Mouse (Mus musculus): Measurements from ENCODE around the gene Zranb3. TPM values are rescaled to one million over a fixed set of nuclear protein-coding genes. Genes with fewer than 3 reads are reported as not detected.

Gene Zranb3
- 2.3 and 2.4 TPM in 2 replicates for polyA plus RNA-seq (2012; rRNA removed)

GRCm38 (mm10) chr1:128102641-128103461 lies at the start of gene Zranb3, which contains the start of gene R3hdm1:
Gene Zranb3, minus strand, starts transcription at chr1:128103047.
Gene R3hdm1, plus strand, starts transcription at chr1:128103301.

Other genes starting within 250 kb of the Zranb3 start
- gene Map3k19, start 248.0 kb downstream of the Zranb3 start, polyA plus RNA-seq (2012; rRNA removed) = not detected in 2 replicates
- 6.8 and 7.9 TPM in 2 replicates for gene Rab3gap1, start 234.3 kb downstream of the Zranb3 start, polyA plus RNA-seq (2012; rRNA removed)
- gene R3hdm1, start 254 bp upstream of the Zranb3 start, polyA plus RNA-seq (2012; rRNA removed) = 13.4 and 18.1 TPM in 2 replicates
- gene Ubxn4, start 140.9 kb upstream of the Zranb3 start, polyA plus RNA-seq (2012; rRNA removed) = 16.4 and 17.9 TPM in 2 replicates
- gene Lct, start 225.3 kb upstream of the Zranb3 start, polyA plus RNA-seq (2012; rRNA removed) = 0.08 and 0.23 TPM in 2 replicates